Mouse (Mus musculus) urinary bladder, postnatal 10 days (tissue): ENCODE results near the gene Ezh1.
A peak's percentile ranks its signal among the peaks of the same experiment; 100 is the strongest.

Source experiments
- DNase-seq: peaks from one replicate; pipeline ENCODE4 v3.0.0; 2022; ENCODE audit warnings: low spot score

Ezh1 gene

DNA sequence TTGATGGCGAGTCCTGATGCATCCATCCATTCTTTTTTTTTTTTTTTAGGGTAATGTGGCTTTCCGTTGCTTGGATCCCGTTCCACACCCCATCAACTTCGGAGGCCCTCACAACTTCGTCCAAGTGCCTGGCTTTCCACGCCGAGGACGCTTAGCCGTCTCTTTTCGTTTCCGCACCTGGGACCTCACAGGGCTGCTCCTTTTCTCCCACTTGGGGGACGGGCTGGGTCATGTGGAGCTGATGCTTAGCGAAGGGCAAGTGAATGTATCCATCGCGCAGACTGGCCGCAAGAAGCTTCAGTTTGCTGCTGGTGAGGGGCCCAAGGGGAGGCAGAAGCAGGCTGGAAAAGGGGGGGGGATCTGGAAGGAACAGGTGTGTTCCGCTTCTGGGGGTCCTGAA, 46.0 kb downstream of the Ezh1 start:
- DNase-seq, result no peak

DNA sequence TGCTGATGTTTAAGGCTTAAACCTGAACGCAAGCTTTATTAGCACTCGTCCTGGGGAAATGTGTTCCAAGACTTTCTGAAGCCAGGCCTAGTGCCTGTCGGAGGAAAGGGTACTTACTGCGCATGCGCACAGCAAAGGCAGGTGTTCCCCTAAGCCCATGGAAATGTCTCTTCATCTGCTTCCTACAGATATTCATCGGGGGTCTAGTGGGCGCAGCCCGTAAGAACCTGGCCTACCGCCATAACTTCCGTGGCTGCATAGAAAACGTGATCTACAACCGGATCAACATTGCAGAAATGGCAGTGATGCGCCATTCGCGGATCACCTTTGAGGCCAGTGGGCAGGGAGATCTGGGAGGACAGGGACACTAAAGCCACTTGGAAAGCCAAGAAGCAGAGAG, 47.0 kb downstream of the Ezh1 start:
- DNase-seq, result no peak

DNA sequence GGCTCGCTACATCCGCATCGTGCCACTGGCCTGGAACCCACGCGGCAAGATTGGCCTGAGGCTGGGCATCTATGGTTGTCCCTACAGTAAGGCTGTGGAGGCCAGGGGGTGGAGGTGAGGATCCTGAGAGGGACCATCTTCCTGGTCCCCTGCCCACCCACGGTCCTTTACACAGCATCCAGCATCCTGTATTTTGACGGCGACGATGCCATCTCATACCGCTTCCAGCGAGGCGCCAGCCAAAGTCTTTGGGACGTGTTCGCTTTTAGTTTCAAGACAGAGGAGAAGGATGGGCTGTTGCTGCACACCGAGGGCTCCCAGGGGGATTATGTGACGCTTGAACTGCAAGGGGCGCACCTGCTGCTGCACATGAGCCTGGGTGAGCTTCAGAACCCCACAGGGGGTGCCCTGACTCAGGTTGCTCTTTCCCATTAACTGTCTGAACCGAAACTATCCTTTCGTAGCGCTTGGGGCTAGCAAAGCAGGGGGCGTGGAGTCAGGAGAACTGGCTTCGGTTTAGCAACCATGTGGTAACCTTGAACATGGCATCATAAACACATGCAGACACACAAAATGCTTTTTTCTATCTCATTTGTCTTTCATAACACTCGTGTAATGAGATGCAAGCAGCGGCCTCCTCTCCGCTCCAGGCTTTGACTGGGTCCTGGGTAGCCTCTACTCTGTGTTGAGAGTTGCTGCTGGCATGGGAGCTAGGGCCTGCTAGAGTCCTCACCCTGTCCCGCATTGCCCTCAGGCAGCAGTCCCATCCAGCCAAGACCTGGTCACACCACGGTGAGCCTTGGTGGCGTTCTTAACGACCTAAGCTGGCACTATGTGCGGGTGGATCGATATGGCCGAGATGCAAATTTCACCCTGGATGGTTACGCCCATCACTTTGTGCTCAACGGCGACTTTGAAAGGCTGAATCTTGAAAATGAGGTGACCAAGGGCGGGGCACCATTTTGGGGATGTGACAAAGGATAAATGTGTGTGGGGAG, 47.9 kb downstream of the Ezh1 start:
- no peak for DNase-seq

DNA sequence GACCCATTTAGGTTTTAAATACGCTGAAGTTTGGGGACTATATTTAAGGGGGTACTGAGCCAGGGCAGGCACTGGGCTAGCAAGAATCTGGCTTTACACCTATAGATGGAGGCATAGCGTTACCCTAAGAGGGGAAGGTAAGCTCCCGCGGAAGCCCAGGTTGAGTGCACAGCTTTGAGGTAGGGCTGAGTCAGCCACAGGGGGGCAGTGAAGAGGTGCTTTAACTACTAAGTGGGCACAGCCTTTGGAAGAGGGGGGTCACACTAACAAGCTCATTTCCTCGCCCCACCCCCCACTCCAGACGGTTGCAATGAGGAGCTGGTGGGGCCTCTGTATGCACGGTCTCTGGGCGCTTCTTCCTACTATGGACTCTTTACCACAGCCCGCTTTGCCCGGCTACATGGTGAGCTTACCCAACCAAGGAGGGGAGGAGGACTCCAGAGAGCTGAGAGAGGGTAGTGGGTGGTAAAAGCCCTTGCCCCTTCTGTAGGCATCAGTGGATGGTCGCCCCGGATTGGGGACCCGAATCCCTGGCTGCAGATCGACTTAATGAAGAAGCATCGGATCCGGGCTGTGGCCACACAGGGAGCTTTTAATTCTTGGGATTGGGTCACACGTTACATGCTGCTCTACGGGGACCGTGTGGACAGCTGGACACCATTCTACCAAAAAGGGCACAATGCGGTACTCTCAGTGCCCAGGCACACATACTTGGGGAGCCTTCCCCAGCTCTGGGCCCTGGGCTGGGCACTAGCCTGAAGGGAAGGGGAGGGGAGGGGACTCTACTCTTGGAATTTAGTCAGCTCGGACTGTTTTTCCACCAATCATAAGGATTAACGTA, 49.1 kb downstream of the Ezh1 start:
- DNase-seq, result no peak

DNA sequence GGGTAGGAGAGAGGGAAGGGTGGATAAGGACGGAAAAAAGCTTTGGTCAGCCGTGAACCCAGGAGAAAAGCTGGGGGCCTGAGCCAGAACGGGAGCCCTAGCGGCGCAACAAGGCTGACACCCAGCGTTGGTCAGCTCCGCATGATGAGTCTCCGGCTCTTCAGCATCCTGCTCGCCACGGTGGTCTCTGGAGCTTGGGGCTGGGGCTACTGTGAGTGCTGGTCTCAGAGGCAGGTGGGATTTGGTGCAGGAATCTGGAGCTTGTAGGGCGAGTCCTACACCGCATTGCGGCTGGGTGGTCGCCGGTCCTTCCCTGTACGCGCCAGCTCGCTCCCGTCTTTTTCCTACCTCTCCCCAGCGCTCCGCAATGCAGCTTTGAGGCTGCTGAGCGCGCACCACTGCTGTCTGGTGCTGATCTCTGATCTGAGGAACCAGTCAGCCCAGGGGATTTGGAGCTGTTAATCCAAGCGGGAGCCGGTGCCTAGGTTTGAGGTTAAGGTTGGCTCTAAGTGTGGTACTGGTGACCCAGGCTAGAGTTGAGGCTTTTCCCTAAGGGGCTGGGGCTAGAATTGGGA, 50.1 kb downstream of the Ezh1 start:
- DNase-seq, result no peak

DNA sequence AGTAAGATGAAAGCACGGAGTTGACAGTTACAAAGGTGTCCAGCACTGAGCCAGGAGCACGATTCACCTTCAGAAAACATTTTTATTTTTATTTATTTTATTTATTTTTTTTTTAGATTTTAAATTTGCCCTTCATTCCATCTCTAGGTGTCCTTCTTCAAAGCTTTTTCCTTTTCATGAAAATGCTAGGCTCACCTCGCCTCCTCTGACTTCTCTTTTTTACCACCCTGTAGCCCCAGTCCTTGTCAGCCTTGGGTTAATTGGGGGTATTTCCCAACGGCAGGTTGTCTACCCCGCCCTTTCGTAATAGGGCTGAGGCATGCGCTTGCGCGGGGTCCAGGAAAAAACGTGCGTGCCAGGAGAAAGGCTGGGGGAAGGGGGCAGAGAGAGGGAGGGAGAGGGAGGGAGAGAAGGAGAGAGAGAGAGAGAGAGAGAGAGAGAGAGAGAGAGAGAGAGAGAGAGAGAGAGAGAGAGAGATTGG, 50.6 kb downstream of the Ezh1 start:
- DNase-seq, result no peak

DNA sequence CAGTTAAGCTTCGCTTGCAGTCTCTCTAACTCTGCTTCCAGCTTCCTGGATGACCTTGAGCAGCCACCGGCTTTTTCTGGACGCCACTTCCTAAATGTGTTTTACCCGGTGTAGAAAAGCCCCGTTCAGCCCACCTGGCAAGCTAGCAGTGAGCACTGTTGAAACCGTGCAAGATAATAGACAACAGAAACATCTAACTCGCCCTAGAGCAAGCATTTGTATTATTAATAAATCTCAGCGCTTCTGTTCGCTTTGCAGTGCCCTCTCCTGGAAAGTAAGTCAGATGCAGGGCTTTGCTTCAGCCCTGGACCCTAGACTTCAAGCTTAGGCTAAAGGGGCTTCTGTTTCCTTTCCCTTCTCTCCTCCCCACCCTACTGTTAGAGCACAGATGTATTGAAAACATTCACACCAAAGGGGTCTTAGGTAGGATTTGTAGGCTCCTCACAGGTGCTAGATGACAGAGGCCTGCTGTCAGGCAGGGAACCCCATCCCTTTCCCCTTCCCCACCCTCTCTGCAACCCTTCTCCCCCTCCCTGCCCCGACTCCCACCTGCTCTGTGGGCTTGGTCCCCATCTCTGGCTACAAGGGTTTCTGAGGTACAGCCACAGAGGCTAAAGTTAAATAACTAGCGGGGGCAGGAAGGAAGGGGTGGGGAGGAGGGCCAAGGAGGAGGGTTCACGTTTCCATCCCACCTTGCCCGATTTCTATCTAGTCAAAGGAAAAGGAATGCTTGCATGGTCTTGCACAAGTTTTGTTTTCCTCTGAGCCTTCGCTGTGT, 51.2 kb downstream of the Ezh1 start, which contains the start of gene Ccr10:
Gene Ccr10, minus strand, starts transcription at position 593 of the 778 bp plus-strand sequence.
- no peak for DNase-seq

DNA sequence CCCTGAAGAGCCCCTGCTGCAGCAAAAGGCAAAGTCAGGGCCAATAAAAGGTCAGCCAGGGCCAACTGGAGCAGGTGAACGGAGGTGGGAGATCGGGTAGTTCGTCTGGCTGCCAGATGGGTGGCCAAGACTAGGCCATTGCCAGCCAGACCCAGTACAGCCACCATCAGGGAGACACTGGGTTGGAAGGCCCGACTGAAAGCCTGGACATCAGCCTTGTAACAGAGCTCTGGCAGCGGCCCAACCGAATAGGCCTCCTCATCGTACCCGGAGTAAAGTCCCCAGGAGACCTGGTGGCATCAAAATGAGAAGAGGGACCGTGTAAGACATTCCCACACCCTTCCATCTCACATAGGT, 51.9 kb downstream of the Ezh1 start:
- no peak for DNase-seq

DNA sequence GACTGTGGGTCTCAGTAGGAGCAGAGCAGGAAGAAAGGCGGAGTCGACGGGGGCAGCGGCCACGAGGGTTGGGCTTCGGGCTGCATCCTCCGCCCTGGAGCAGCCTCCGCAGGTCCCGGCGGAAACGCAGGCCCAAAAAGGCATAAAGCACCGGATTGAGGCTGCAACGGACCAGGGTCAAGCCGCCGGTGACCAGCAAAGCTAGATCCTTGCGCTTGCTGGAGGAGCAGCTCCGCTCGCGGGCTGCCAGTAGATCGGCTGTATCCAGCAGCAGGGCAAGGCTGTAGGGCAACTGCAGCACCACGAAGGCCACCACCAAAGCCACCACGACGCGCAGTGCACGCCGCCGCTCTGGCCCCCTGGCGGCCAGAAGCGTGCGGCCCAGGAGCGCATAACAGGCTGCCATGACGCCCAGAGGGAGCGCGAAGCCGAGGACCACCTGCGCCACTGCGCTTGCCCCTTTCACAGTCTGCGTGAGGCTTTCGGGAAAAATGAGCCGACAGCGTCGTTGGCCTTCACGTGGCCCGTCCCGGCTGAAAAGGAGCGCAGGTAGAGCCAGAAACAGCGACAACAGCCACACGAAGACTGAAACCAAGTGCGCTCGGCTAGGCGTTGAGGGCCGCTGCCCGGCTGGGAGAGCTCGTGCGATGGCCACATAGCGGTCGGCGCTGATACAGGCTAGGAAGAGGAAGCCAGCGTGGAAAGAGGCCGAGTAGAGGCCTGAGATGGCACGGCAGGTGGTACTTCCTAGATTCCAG, 52.5 kb downstream of the Ezh1 start:
- no peak for DNase-seq

DNA sequence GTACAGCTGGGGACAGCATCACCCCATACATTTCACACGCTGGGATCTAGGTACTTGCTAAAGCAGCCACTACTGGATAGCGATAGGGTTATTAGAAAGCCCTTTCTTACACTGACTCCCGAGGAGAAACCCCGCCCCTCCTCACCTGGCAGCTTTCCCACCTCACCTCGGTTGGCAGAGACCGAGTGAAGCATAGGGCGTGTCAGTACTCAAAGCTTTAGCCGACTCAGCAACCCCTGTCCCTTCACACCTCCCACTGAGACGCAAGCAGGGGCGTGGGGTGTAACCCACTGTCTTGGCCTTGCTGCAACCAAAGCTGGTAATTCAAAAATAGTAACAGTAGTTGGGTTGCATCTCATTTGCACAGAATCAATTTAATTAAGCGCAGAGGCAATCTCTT, 53.2 kb downstream of the Ezh1 start:
- no peak for DNase-seq

DNA sequence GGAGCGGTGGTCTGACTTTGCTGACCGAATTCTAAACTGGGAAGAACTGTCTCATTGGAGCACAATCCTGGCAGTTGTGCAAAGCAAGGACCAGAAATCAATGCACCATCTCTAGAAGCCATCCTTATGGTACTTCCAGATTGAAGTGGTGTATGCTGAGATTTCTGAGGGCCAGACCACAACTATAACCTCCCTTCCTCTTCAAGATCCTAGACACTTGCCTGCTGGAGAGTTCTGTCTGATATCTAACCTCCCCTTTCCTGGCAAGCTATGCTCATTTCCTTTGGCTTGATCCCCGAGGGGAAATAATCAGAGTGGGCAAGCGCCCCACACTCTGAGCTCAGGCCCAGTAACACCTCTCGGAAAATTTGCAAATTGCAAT, 53.8 kb downstream of the Ezh1 start:
- no peak for DNase-seq

DNA sequence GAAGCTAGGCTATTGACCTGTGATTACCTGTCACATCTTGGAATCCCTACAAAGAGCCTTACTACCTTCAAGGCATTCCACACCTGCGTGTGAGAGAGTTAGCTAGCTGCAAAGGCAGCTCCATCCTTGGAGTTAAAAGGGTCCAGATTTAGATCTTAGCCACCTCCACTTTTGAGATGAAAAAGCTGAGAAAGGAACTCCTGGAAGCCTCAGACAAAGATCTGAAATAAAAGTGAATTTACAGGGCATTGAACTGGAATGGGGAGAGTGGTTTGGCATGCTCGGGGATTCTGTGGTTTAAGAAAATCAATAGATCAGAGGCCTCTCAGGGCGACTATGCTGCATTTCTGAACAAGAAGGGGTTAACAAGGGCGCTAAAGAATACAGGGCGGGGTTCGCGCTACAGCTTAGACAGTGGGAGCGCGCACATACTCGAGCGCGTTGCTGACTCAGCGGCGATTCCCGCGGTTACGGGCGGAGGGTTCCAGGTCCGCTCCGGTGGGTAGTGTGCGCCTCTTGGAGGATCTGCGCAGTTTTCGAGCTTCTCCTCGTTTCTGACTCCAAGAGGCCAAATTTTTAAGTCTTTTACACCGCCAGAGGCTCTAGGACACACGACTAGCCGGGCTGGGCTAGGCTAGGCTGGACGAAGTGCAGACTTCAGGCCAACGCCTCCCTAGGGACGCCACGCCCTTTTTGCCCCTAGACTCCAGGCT, 54.4 kb downstream of the Ezh1 start:
- no peak for DNase-seq

DNA sequence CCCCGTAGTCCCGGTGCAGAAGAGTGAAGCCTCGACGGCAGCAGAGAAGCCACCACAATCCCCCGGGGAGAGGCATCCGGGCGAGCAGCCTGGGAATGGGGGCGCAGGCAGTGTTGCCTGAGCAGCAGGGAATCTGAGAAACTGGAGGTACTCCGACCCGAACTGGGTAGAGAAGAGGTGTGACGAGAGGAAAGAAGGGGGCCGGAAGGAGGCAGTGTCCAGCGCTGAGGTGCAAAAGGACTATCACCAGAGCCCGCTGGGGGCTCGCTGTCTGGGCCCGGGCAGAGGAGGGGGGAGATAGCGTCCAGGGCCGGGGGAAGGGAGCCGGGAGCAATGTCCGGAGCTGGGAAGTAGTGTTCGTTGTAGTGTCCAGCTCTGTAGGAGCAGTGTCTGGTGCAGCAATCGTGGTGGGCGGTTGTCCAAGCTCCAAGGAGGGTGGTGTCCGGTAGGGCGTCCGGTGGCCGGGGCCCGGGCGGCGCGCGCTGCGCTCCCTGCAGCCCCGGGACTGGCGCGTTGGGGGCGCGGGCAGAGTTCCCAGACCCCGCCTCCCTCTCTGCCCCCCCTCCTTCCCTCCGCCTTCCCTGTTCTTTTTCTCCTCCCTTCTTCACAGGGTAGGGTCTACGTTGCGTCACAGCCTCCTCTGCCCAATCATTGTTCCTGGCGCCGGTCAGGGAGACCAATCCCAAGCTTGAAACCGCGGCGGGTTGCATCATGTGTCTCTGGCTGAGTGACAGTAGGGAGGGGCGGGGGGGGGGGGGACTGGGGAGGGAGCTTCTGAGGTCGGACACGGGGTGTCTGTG, 55.3 kb downstream of the Ezh1 start, which contains the start of gene Plekhh3:
Gene Plekhh3, minus strand, starts transcription at position 541 of the 800 bp plus-strand sequence.
- DNase-seq, result peak; percentile 86

DNA sequence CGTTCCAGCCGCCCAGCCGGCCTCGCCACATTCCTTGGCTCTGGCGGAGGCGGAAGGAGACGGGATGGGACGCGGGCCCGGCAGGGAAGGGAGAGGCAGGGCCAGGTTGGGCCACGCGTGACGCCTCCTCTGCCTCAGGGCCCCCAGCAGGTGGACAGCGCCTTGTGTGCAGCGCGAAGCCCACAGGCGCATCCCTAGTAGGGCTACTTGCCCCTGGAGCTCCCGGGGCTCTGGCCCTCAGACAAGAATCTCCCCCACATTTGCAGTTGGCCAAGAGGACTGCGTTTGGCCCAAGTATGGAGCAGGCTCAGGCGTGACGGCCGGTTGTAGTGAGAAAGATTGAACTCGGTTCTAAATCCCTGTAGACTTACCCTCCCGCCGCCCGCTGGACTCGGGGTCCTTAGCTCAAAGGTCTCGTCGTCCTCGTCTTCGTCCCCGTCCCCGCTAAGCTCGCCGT, 55.9 kb downstream of the Ezh1 start, which contains the start of gene Cntnap1:
Gene Cntnap1, plus strand, starts transcription at position 170 of the 457 bp plus-strand sequence.
- peak; percentile 52 for DNase-seq

DNA sequence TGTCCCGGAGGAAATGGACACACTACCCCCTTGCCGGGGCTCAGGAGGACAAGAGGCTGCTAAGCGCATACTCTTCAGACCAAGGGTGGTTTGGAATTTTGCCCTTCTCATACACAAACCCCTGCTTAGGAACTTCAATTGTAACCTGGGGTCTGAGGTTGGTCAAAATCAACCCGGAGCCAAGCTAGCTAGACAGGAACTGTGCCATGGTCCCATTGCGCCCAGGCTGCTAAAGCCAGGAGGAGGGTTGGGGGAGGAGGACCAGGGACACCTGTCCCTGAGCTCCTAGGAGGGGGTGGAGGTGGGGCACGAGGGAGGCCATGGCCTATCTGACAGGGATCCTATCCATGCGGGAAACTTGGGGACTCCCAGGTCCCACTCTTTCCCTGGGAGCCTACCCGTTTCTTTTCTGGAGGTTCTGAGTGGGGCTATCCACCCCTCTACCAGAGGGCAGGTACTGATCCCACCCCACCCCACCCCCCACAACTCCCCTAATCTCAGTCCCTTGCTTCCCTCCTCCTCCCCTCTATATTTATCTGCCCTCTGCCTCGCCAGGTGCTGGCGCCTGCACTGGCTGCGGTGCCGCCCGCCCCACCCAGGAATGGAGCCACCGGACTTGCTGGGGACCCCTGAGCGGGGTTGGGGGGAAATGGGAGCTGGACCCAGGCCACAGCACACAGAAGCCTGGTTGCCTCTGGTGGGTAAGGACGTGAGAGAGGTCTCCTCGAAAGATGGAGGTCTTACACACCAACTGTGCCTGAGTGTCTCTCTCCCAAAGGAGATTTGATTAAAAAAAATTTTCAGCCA, 56.8 kb downstream of the Ezh1 start:
- no peak for DNase-seq

DNA sequence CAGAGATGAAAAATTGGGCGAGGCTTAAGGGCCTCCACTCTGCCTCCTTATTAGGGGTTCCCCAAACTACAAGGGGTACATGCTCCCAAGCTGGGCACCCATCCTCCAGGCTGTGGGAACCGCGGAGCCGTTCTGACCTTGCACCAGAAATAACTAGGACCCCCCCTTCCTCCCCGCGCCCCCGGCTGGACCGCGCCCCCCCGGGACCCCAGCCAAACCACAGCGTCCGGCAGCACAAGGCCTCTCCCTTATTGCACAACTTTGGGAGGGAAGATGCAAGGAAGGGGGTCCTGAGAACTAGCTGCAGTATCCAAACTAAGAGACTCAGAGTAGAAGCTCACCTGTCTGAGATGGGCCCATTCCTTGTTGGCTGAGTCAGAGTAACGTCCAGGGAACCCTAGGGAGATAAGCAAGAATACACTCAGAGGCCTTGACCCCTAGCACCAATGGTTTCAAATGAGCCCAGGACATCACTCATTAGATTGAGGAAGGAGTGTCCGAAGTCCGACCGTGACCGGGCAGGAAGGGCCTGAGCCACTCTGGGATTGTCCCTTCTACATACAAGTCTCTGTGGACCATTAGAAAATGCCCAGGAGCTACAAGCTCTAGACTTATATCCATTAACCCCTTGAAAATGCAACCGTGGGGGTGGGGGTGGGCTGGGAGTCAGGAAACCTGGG, 57.8 kb downstream of the Ezh1 start:
- no peak for DNase-seq

DNA sequence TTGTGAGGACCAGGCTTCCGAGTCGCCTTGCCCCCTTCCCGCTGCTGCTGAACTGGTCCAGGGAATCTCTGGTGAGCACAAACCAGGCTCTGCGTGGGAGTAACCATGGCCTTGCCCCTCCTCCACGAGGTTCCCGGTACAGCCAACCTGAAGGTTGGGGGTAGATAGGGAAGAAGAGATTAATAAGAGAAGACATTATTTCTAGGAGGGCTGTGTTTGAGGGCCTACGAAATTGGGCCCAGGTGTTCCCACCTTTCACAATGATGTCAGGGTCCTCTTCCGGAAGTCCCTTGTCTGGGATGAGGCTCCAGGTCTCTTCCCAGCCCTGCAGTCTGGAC, 58.3 kb downstream of the Ezh1 start:
- no peak for DNase-seq
